Mouse (Mus musculus): Measurements from ENCODE around the gene Cish.

Cish gene

DNA sequence AAGGTAGTCTGAATTCAATTTTAAA lies at the start of gene Cish:
Gene Cish, plus strand, starts transcription at position 11 of the 25 bp plus-strand sequence.
- Histone ChIP-seq H3K27me3 (ENCODE audit: control insufficient read depth, insufficient read depth, low read length, poor library complexity, severe bottlenecking) (no peaks in the 10 kb centered on the region), H3K36me3 (ENCODE audit: control insufficient read depth, insufficient read depth, low read length, poor library complexity, severe bottlenecking) (no peaks in the 10 kb centered on the region)

DNA sequence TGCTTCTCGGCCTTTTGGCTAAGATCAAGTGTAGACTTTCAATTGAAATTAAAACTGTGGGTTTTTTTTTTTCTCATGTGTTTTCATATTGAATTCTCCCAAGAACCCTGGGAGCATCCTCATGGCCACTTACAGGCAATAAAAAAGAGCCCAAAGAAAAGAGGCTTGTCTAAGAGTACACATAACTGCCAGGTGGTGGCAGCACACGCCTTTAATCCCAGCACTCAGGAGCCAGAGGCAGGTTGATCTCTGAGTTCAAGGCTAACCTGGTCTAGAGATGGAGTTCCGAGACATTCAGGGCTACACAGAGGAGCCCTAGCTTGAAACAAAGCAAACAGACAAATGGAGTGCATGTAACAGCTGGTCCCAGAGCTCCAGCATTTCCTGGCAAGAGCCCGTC lies 49.7 kb upstream of the Cish start:
- no peaks in the 10 kb centered on the region for H3K27me3 ChIP-seq (ENCODE audit: control insufficient read depth, insufficient read depth, low read length, poor library complexity, severe bottlenecking)
- DNase-seq (ENCODE audit: low read depth, low spot score): peak; percentile 62
- H3K36me3 ChIP-seq (ENCODE audit: control insufficient read depth, insufficient read depth, low read length, poor library complexity, severe bottlenecking): no peaks in the 10 kb centered on the region

More for the DNA sequence above, at the start of gene Cish:
- no peak for DNase-seq (ENCODE audit: low read depth, low spot score)

DNA sequence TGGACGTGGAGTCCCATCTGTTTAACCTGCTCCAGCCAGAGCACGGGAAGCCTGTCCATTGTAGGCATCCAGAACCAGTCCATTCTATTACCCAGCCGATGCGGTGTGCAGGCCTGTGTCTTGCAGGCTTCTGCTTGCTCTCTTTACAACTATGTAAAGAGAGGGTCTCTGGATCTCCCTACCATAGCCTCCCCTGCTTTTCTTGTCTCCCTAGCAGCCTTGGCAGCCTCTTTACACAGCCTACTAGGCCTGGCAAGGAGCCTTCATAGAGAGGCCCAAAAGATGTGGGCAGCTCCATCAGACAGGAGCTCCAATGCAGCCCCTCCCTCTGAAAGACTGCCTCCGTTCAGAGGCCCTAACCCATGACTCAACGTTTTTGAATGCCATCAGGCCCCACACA lies 46.7 kb upstream of the Cish start:
- H3K27me3 ChIP-seq (ENCODE audit: control insufficient read depth, insufficient read depth, low read length, poor library complexity, severe bottlenecking): no peaks in the 10 kb centered on the region
- DNase-seq (ENCODE audit: low read depth, low spot score): no peak

DNA sequence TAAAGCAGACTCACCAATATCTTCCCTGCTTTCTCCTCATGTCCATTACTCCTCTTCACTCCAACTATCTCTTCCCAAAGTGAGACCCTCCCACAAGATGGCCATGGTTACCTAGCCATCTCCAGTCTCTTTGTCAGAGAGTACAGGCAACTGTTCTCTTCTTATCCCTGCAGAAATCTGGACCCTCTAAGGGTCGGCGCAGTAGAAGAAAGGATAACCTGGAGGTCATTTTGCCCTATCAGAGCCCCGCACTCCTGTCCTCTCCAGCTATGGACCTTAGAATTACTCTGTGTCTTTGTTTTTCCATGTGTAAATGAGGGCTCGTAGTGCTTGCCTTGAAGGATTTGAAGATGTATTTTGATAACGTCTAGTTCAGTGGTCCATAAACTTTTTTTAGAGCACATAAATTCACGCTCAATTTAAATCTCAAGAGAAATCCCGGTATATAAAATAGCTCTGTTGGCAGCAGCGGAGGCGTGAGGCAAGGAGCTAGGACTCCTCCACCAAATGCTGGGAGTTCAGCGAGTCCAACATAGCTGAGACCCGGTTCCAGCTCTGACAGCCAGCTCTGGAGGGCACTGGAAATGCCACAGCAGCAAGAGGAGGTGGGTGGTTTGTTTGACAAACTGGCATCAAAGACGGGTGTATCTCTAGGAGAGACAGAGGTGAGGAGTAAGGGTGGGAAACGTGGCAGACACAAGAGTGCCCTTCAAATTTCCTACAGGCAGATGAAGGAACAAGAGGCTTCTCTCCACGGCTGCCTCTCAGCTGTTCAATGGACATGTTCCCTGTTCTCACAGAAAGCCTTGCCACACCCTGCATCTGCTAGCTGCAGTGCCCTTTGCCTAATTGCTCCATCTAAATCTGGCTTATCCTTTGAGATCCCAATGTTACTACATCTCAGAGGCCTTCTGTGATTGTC lies 45.1 kb upstream of the Cish start:
- H3K36me3 ChIP-seq (ENCODE audit: control insufficient read depth, insufficient read depth, low read length, poor library complexity, severe bottlenecking): peaks cover 1% of the 10 kb centered on the region; the same call in 1 of the 2 replicates
- no peak for DNase-seq (ENCODE audit: low read depth, low spot score)
- no peaks in the 10 kb centered on the region for H3K27me3 ChIP-seq (ENCODE audit: control insufficient read depth, insufficient read depth, low read length, poor library complexity, severe bottlenecking)

More for the DNA sequence above, 46.7 kb upstream of the Cish start:
- no peaks in the 10 kb centered on the region; the same call in 1 of the 2 replicates for H3K36me3 ChIP-seq (ENCODE audit: control insufficient read depth, insufficient read depth, low read length, poor library complexity, severe bottlenecking)

DNA sequence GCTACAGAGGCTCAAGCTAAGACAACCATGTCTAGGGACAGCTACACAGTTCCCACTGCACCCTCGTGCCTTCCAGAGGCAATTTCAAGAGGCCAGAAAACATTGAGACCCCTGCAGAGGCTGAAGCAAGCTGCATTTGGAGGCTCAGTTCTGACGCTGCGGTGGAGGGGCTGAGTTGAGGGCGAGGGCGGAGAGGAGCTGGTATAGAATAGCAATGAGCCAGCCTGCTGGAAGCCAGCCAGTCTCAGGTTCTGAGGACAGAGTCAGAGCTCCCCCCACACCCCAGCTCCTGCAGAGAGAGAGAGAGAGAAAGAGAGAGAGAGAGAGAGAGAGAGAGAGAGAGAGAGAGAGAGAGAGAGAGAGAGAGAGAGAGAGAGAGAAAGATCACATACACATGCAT lies 43.7 kb upstream of the Cish start:
- Histone ChIP-seq H3K36me3 (ENCODE audit: control insufficient read depth, insufficient read depth, low read length, poor library complexity, severe bottlenecking) (peaks cover 3% of the 10 kb centered on the region; the same call in 1 of the 2 replicates), H3K27me3 (ENCODE audit: control insufficient read depth, insufficient read depth, low read length, poor library complexity, severe bottlenecking) (no peaks in the 10 kb centered on the region)
- DNase-seq (ENCODE audit: low read depth, low spot score): no peak

DNA sequence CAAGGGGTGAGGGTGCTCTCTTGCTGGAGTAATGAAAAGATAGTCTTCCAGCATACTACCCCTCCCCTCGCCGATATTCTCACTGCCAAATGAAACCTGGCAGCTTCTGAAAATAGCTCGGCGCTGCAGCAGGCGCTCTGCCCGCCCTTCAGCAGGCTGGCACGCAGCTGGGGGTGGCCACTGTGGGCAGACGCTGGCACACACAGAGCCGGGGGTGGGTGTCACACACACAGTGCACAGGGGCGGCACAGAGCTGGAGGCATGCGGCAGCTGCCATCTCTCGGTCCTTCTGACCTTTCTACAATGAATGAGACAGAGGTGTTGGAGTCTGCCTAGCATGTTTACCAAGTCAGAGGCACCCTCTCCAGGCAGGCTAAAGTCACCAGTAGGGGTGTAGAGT lies 41.4 kb upstream of the Cish start:
- no peak for DNase-seq (ENCODE audit: low read depth, low spot score)
- Histone ChIP-seq H3K36me3 (ENCODE audit: control insufficient read depth, insufficient read depth, low read length, poor library complexity, severe bottlenecking) (peaks cover 10% of the 10 kb centered on the region), H3K27me3 (ENCODE audit: control insufficient read depth, insufficient read depth, low read length, poor library complexity, severe bottlenecking) (no peaks in the 10 kb centered on the region)

DNA sequence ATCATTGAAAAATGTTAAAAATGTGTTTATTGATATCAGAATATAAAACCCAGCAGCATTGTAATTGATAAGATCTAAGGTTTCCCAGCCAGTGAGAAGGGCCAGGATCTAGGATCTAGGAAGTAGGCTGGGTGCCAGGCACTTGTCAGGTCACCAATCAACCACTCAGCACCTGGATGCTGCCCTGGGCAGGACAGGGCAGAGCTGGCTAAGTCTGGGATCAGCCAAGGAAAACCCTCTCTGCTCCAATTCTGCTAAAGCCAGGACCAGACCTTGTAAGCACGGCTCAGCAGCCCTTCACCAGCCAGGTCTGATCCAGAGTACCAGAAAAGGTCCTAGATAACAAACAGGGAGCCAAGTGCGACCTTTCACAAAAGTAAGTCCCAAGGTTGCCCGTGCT lies 40.9 kb upstream of the Cish start:
- Histone ChIP-seq H3K36me3 (ENCODE audit: control insufficient read depth, insufficient read depth, low read length, poor library complexity, severe bottlenecking) (peaks cover 10% of the 10 kb centered on the region), H3K27me3 (ENCODE audit: control insufficient read depth, insufficient read depth, low read length, poor library complexity, severe bottlenecking) (no peaks in the 10 kb centered on the region)
- no peak for DNase-seq (ENCODE audit: low read depth, low spot score)

DNA sequence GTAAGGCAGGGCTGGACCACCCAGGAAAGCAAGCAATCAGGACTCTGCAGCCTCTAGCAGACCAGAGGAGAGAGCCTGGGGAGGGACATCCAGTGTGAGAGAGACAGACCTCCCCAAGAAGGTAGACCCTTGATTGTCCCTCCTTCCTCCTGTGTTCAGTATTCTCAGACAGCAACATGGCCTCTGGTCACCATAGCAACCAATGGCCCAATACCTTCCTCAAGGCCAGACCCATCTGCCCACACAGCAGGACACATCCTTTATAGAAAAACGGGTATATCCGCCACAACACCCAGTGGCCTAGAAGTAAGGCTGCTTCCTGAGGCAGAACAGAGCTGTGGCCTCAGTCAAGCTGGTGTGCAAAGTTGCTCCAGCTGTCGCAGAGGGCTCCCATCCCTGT lies 40.2 kb upstream of the Cish start:
- Histone ChIP-seq H3K27me3 (ENCODE audit: control insufficient read depth, insufficient read depth, low read length, poor library complexity, severe bottlenecking) (no peaks in the 10 kb centered on the region), H3K36me3 (ENCODE audit: control insufficient read depth, insufficient read depth, low read length, poor library complexity, severe bottlenecking) (peaks cover 12% of the 10 kb centered on the region)

DNA sequence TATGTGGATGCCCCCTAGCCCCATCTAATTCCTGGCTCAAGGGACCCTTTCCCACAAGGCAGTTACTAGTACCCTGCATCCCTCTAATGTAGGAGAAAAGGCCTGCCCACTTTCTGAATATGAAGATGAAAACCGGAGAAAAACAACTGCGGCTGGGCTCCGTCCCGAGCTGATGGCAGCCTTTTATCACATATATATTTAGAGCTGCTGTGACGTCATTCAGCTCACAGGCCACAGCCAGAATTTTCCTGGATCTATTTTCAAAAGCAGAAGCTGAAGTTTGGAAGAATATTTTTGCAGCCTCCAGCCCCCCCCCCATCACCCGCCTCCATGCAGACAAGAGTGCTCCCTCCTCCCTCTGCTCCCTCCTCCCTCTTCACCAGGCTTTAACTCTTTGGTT lies 36.3 kb upstream of the Cish start:
- Histone ChIP-seq H3K36me3 (ENCODE audit: control insufficient read depth, insufficient read depth, low read length, poor library complexity, severe bottlenecking) (peaks cover 14% of the 10 kb centered on the region), H3K27me3 (ENCODE audit: control insufficient read depth, insufficient read depth, low read length, poor library complexity, severe bottlenecking) (no peaks in the 10 kb centered on the region)
- no peak for DNase-seq (ENCODE audit: low read depth, low spot score)

More for the DNA sequence above, 40.2 kb upstream of the Cish start:
- no peak for DNase-seq (ENCODE audit: low read depth, low spot score)

DNA sequence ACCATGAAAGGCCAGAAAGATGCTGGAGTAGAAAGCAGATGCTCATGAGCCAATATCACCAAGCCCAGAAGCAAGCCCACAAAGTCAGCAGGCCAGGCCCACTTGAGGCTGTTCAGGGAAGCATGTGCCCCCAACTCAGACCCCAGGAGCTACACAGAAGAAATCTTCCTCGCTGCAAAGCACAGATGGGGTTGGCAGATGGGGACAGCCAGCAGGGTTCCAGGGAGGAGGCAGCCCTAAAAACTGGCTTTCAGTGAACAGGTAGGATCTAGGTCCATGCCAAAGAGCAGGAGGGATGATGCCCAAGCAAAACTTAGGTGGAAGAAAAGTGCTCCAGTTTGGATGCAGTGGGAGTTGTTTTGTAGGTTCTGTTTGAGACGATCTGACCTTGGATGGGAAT lies 35.4 kb upstream of the Cish start:
- no peaks in the 10 kb centered on the region for H3K27me3 ChIP-seq (ENCODE audit: control insufficient read depth, insufficient read depth, low read length, poor library complexity, severe bottlenecking)
- peaks cover 13% of the 10 kb centered on the region for H3K36me3 ChIP-seq (ENCODE audit: control insufficient read depth, insufficient read depth, low read length, poor library complexity, severe bottlenecking)
- no peak for DNase-seq (ENCODE audit: low read depth, low spot score)

DNA sequence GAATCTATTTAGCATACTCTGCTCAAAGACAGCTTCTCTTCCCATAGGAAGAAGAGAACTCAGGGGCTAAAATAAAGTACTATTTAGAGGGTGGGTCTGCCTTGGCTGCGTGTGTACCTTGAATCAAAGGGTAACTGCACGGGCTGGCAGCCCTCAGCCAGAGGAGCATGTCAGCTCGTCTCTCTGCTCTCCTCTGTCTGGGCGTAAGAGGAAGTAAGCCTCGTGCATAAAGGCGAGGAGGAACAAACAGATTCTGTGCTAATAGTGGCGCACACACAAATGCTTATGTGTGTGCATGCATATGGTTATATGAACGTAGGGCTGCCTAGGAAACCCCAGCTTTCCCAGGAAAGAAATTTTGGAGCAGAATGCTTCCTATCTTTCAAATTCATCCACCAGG lies 35.0 kb upstream of the Cish start:
- Histone ChIP-seq H3K27me3 (ENCODE audit: control insufficient read depth, insufficient read depth, low read length, poor library complexity, severe bottlenecking) (no peaks in the 10 kb centered on the region), H3K36me3 (ENCODE audit: control insufficient read depth, insufficient read depth, low read length, poor library complexity, severe bottlenecking) (peaks cover 13% of the 10 kb centered on the region)
- DNase-seq (ENCODE audit: low read depth, low spot score): peak; percentile 43

DNA sequence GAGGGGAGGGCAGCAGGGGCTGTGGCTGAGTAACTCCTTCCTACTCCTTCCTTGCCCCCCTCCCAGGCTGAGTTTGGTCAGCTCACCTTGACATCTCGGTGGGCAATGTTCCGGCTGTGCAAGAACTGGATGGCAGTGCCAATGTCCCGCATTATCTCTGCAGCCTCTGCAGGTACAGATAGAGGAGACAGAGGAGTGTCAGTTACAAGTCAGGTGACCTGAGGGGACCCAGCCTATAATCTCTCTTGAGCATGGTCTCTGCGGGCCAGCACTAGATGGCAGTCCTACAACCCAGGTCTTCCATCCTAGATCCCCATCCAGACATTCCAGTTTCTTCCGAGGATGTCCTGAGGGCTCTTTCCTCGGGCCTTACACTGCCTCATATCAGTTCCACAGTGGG lies 34.0 kb upstream of the Cish start:
- no peaks in the 10 kb centered on the region for H3K27me3 ChIP-seq (ENCODE audit: control insufficient read depth, insufficient read depth, low read length, poor library complexity, severe bottlenecking)
- no peak for DNase-seq (ENCODE audit: low read depth, low spot score)
- H3K36me3 ChIP-seq (ENCODE audit: control insufficient read depth, insufficient read depth, low read length, poor library complexity, severe bottlenecking): peaks cover 11% of the 10 kb centered on the region; the same call in 1 of the 2 replicates

DNA sequence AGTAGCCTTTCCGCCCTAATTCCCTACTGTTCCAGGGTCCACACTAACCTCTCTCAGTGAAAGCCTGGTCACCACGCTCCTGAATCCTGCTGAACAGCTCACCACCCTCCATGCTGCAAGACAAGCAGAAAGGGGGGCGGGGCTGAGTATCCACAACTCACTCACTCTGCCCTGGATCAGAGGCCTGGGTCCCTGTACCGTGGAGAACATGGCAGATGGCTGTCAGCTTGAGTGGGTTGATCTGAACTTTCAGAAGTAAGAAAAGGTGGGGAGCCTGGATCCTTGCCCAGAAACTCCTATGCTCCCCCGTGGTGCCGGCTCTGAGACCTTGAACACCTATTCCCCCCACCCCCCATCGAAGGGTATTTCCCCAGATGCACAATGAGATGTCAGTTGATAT lies 33.5 kb upstream of the Cish start:
- Histone ChIP-seq H3K27me3 (ENCODE audit: control insufficient read depth, insufficient read depth, low read length, poor library complexity, severe bottlenecking) (no peaks in the 10 kb centered on the region), H3K36me3 (ENCODE audit: control insufficient read depth, insufficient read depth, low read length, poor library complexity, severe bottlenecking) (peaks cover 11% of the 10 kb centered on the region; the same call in 1 of the 2 replicates)
- no peak for DNase-seq (ENCODE audit: low read depth, low spot score)

DNA sequence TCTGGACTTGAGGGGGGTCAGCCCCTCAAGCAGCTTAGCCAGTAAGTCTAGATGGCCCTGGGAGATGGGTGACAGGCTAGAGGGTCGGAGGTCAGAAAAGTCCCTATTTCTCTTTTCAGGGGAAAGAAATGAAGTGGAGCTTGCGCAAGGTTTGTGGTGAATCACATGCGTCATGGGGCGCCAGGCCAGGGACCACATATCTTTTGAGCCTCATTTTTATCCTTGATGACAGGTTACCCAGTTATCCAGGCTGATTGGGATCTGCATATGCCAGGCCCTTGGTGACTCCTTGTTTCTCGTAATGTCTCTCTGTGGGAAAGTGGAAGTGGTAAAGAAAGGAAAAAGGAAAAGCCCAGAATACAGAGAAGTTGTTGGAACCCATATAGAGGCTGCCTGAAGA lies 31.9 kb upstream of the Cish start:
- no peak for DNase-seq (ENCODE audit: low read depth, low spot score)
- H3K27me3 ChIP-seq (ENCODE audit: control insufficient read depth, insufficient read depth, low read length, poor library complexity, severe bottlenecking): no peaks in the 10 kb centered on the region
- peaks cover 4% of the 10 kb centered on the region for H3K36me3 ChIP-seq (ENCODE audit: control insufficient read depth, insufficient read depth, low read length, poor library complexity, severe bottlenecking)

DNA sequence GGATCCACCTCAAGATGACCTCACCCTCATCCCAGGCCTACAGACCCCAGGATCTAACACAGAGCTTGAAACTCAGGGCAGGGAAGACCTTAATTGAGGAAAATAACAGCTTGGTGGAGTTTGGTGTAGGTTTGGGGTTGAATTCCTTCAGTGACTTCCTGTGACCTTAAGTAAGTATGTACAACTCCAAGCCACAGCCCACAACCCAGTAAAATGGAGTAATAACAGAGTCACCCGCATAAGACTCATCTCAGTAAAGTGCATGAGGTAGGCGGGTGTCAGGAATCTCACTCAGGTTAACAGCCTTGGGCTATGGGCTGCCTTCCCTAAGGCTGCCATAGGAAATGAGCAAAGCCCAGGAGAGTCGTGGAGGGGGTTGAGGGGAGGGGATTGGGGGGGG lies 31.1 kb upstream of the Cish start:
- H3K27me3 ChIP-seq (ENCODE audit: control insufficient read depth, insufficient read depth, low read length, poor library complexity, severe bottlenecking): no peaks in the 10 kb centered on the region
- peaks cover 4% of the 10 kb centered on the region for H3K36me3 ChIP-seq (ENCODE audit: control insufficient read depth, insufficient read depth, low read length, poor library complexity, severe bottlenecking)
- DNase-seq (ENCODE audit: low read depth, low spot score): no peak

DNA sequence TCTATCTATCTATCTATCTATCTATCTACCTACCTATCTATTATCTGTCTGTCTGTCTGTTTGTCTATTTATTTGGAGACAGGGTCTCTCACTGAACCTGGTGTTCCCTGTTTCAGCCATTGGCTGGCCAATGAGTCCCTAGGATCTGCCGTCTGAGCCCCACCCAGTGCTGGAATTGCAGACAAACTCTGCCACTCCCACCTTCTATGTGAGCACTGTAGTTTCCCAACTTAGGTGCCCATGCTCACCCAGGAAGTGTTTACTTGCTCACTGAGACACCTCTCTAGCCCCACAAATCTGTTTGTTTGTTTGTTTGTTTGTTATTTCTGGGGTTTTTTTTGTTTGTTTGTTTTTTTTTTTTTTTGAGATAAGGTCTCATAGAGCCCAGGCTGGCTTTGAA lies 28.8 kb upstream of the Cish start:
- Histone ChIP-seq H3K36me3 (ENCODE audit: control insufficient read depth, insufficient read depth, low read length, poor library complexity, severe bottlenecking) (peaks cover under 1% of the 10 kb centered on the region), H3K27me3 (ENCODE audit: control insufficient read depth, insufficient read depth, low read length, poor library complexity, severe bottlenecking) (no peaks in the 10 kb centered on the region)
- no peak for DNase-seq (ENCODE audit: low read depth, low spot score)

Data from splenic B cell, adult 2 months (primary cell).